Mouse (Mus musculus): ENCODE measurements at regions not wholly inside any gene's neighbourhood (a gene's known extent, or its start where the extent isn't known, plus 50 kb on each side); places are given as distances from the start of the nearest gene placed in this dataset.

- Histone ChIP-seq H3K4me1 (ENCODE audit: control insufficient read depth, insufficient read depth, low read length) (no peaks in the 10 kb centered on the region), H3K4me3 (replicated peaks; ENCODE audit: extremely low read depth, low read depth, low read length) (no peak overlapping the region)
- TF ChIP-seq POLR2A (IDR thresholded peaks at IDR 0.05; ENCODE audit: borderline replicate concordance, extremely low read depth, low read depth, low read length) = no peak
- no peak for TF ChIP-seq CTCF (IDR thresholded peaks at IDR 0.05; ENCODE audit: insufficient read depth, low read length)
- 50% methylated on average over 7 of the region's 7 CpGs for WGBS
- peak; percentile 3 for DNase-seq
These were observed 53.2 kb upstream of the Rgs5 start for GRCm38 (mm10) chr1:169602122-169602521.

DNA sequence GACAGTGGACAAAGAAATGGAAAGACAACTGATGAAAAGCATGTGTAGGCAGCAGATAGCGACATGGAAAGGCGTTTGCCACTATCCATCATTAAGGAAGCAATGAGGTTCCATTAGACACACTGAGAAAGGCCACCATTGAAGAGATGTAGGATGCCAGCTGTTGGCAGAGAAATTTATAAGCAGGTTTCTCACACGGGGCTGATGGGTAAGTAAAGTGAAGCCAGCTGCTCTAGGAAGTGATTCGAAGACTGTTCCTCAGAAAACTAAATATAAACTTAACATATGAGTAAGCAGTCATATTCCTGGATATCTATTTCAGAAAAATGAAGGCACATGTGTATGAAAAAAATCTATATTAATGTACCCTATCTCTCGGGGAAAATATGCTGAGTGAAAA, 60.8 kb upstream of the Rgs5 start:
- DNase-seq = no peak
- 69% methylated on average over 5 of the region's 5 CpGs for WGBS
- H3K4me1 ChIP-seq (ENCODE audit: control insufficient read depth, insufficient read depth, low read length) = no peaks in the 10 kb centered on the region
- TF ChIP-seq CTCF (IDR thresholded peaks at IDR 0.05; ENCODE audit: insufficient read depth, low read length) (no peak), POLR2A (IDR thresholded peaks at IDR 0.05; ENCODE audit: borderline replicate concordance, extremely low read depth, low read depth, low read length) (no peak)
- H3K4me3 ChIP-seq (replicated peaks; ENCODE audit: extremely low read depth, low read depth, low read length) = no peak overlapping the region

DNA sequence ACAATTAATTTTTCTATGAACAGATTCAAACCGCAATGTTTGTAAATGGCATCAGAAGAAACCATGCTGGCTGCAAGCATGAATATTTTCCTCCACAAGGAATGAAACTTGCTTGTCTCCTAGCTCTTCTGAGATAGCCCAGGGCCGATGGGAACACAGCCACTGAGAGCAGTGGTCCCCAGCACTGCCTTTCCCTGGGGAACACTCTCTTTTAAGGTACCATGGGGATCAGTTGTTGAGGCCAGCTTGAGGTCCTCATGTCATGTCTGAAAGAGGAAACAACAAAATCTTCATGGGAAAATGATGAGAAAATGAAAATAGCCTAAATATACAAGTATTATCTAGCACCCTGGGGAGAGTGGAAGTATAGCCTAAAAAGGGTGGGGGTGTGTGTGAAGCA, 55.1 kb upstream of the Nuf2 start:
- Histone ChIP-seq H3K4me1 (ENCODE audit: control insufficient read depth, insufficient read depth, low read length) (no peaks in the 10 kb centered on the region), H3K4me3 (replicated peaks; ENCODE audit: extremely low read depth, low read depth, low read length) (no peak overlapping the region)
- TF ChIP-seq CTCF (IDR thresholded peaks at IDR 0.05; ENCODE audit: insufficient read depth, low read length) (no peak), POLR2A (IDR thresholded peaks at IDR 0.05; ENCODE audit: borderline replicate concordance, extremely low read depth, low read depth, low read length) (no peak)
- 75% methylated on average over 2 of the region's 2 CpGs for whole genome bisulfite sequencing
- DNase-seq = no peak

GRCm38 (mm10) chr1:169582405-169582804, 51.1 kb upstream of the Nuf2 start:
- no peaks in the 10 kb centered on the region for H3K4me1 ChIP-seq (ENCODE audit: control insufficient read depth, insufficient read depth, low read length)
- 85% methylated on average over 1 of the region's 1 CpGs for WGBS
- H3K4me3 ChIP-seq (replicated peaks; ENCODE audit: extremely low read depth, low read depth, low read length) = no peak overlapping the region
- no peak for DNase-seq
- TF ChIP-seq POLR2A (IDR thresholded peaks at IDR 0.05; ENCODE audit: borderline replicate concordance, extremely low read depth, low read depth, low read length) (no peak), CTCF (IDR thresholded peaks at IDR 0.05; ENCODE audit: insufficient read depth, low read length) (no peak)

Measured in lung, adult 2 months (tissue).